Mouse (Mus musculus) ES-E14 (cell line): ENCODE results near the gene Olfr976. TPM values are rescaled to one million over a fixed set of nuclear protein-coding genes. Genes with fewer than 3 reads are reported as not detected.
"Not testable (repeated sequence)": the region's sequence is repeated elsewhere in the genome, so short reads cannot be mapped to it uniquely, and the experiment has no call there.

ENCODE experiments used
- DNase-seq: peaks from one replicate; pipeline ENCODE4 v3.0.0-alpha.2; 2013; ENCODE audit warnings: low read depth, low spot score
- H3K27ac ChIP-seq: 2 replicates; pipeline ENCODE4 v1.5.1; 2012; ENCODE audit warnings: low read depth, mild to moderate bottlenecking, low read length, moderate library complexity, mixed read lengths; ENCODE audit not compliant: poor library complexity, insufficient read depth, severe bottlenecking
- H3K36me3 ChIP-seq: 2 replicates; pipeline ENCODE4 v1.6.1; 2012; ENCODE audit warnings: mild to moderate bottlenecking, low read length, moderate library complexity, mixed read lengths; ENCODE audit not compliant: control insufficient read depth, poor library complexity, insufficient read depth, severe bottlenecking
- H3K4me1 ChIP-seq, 2 experiments: fragments of 150-350 bp in 1 of 2; sonication (generic) in 1 of 2; 2 replicates each; pipeline ENCODE4 v1.6.1; 2012; ENCODE audit warnings: low read length in 2 of 2, mild to moderate bottlenecking in 1 of 2, mixed read lengths in 1 of 2; ENCODE audit not compliant: control insufficient read depth in 2 of 2, insufficient read depth in 2 of 2, poor library complexity in 1 of 2
- H3K4me3 ChIP-seq, 2 experiments: fragments of 150-350 bp in 1 of 2; sonication (generic) in 1 of 2; 2 replicates each; pipeline ENCODE4 v1.5.1; 2012; ENCODE audit warnings: low read length in 2 of 2, low read depth in 1 of 2, mild to moderate bottlenecking in 1 of 2, mixed read lengths in 1 of 2; ENCODE audit not compliant: insufficient read depth in 1 of 2, poor library complexity in 1 of 2, severe bottlenecking in 1 of 2
- H3K9ac ChIP-seq: 2 replicates; pipeline ENCODE4 v1.6.1; 2012; ENCODE audit warnings: low read depth, mild to moderate bottlenecking, low read length, mixed read lengths; ENCODE audit not compliant: poor library complexity, insufficient read depth, severe bottlenecking
- H3K9me3 ChIP-seq: fragments of 150-350 bp; sonication (generic); 2 replicates; pipeline ENCODE4 v1.6.1; 2012; ENCODE audit warnings: low read depth, mild to moderate bottlenecking, low read length; ENCODE audit not compliant: control insufficient read depth, insufficient read depth
- CHD2 ChIP-seq: IDR thresholded peaks from 2 replicates; pipeline ENCODE4 v1.6.1; 2014; ENCODE audit warnings: mild to moderate bottlenecking, low read depth, low read length, inconsistent platforms
- HCFC1 ChIP-seq: IDR thresholded peaks from 2 replicates; pipeline ENCODE4 v1.6.1; 2012; ENCODE audit warnings: low read length, inconsistent platforms, borderline replicate concordance; ENCODE audit not compliant: insufficient read depth
- MAFK ChIP-seq: IDR thresholded peaks from 2 replicates; pipeline ENCODE4 v1.6.1; 2014; ENCODE audit warnings: mild to moderate bottlenecking, low read depth, low read length, inconsistent platforms; ENCODE audit not compliant: insufficient read depth
- ZC3H11A ChIP-seq: IDR thresholded peaks from 2 replicates; pipeline ENCODE4 v1.6.1; 2012; ENCODE audit warnings: low read depth, mild to moderate bottlenecking, inconsistent platforms, low read length, borderline replicate concordance
- ZNF384 ChIP-seq: IDR thresholded peaks from 2 replicates; pipeline ENCODE4 v1.6.1; 2012; ENCODE audit warnings: low read depth, low read length, inconsistent platforms
- in situ Hi-C, 2 experiments: fragments of 600-800 bp; cut with MboI; formaldehyde crosslinking; loops; one replicate each; pipeline ENCODE4 v1.15.1; 2025; ENCODE audit warnings: low sequenced_read_pairs in 2 of 2, inconsistent platforms in 1 of 2; ENCODE audit not compliant: unreplicated experiment in 2 of 2
- total RNA-seq: library from RNA; depleted of rRNA; stranded (reverse); fragments of 300-350 nt; gene quantifications from 2 replicates; pipeline ENCODE4 v1.2.3, GENCODE M21; 2012

The Olfr976 gene
- total RNA-seq, 1 experiment, result not detected

- H3K27ac ChIP-seq, result no peak within 1 kb of the TSS
- TF ChIP-seq ZNF384, result no peak
- no peak for TF ChIP-seq HCFC1
- TF ChIP-seq ZC3H11A, result no peak
- TF ChIP-seq MAFK, result no peak
- no peak for TF ChIP-seq CHD2
- in situ Hi-C loops, result no loop called here
Observed at GRCm38 (mm10) chr9:39951946-39952345, 9.0 kb downstream of the Olfr976 start, which contains the start of gene Olfr975. TSS of gene Olfr975 (minus strand) at chr9:39952046.

GRCm38 (mm10) chr9:39937201-39937600 is 23.7 kb downstream of the Olfr976 start, which contains the start of gene Olfr974:
TSS of gene Olfr974 (plus strand) at chr9:39937501.
- Histone ChIP-seq H3K27ac (no peak within 1 kb of the TSS), H3K9me3 (no peaks in the 10 kb centered on the region), H3K4me3 (no peak within 1 kb of the TSS), H3K4me1 (no peaks in the 10 kb centered on the region), H3K36me3 (no peaks in the 10 kb centered on the region), H3K9ac (no peak within 1 kb of the TSS)
- TF ChIP-seq HCFC1 (no peak), ZC3H11A (no peak), ZNF384 (no peak), MAFK (no peak), CHD2 (no peak)
- in situ Hi-C loops, result no loop called here
- DNase-seq, result no peak

More at GRCm38 (mm10) chr9:39951946-39952345, 9.0 kb downstream of the Olfr976 start, which contains the start of gene Olfr975:
- no peak for DNase-seq
- H3K4me1 ChIP-seq, result no peaks in the 10 kb centered on the region
- no peak within 1 kb of the TSS for H3K9ac ChIP-seq
- H3K9me3 ChIP-seq, result no peaks in the 10 kb centered on the region
- H3K4me3 ChIP-seq, result no peak within 1 kb of the TSS
- no peaks in the 10 kb centered on the region for H3K36me3 ChIP-seq

- H3K4me1 ChIP-seq, H3K27ac ChIP-seq, H3K36me3 ChIP-seq, H3K9ac ChIP-seq, in situ Hi-C loops, DNase-seq, H3K9me3 ChIP-seq, H3K4me3 ChIP-seq: not testable (repeated sequence)
Observed at GRCm38 (mm10) chr9:39928837-39929236, 32.1 kb downstream of the Olfr976 start.

- H3K36me3 ChIP-seq, H3K4me3 ChIP-seq, in situ Hi-C loops: not testable (repeated sequence)
Observed at GRCm38 (mm10) chr9:39927975-39928836, 32.7 kb downstream of the Olfr976 start.

GRCm38 (mm10) chr9:39909939-39910338 is 51.0 kb downstream of the Olfr976 start:
- in situ Hi-C loops, result no loop called here
- Histone ChIP-seq H3K9ac (no peak overlapping the region), H3K4me1 (no peaks in the 10 kb centered on the region), H3K9me3 (no peaks in the 10 kb centered on the region), H3K36me3 (no peaks in the 10 kb centered on the region), H3K27ac (no peak overlapping the region), H3K4me3 (no peak overlapping the region)
- TF ChIP-seq ZNF384 (no peak), MAFK (no peak), ZC3H11A (no peak), CHD2 (no peak), HCFC1 (no peak)
- no peak for DNase-seq

More at GRCm38 (mm10) chr9:39927975-39928836, 32.7 kb downstream of the Olfr976 start:
- not testable (repeated sequence) for H3K9ac ChIP-seq, H3K4me1 ChIP-seq, DNase-seq, H3K27ac ChIP-seq, H3K9me3 ChIP-seq
